Mouse (Mus musculus) neural tube, embryonic 12.5 days (tissue): ENCODE measurements around the gene Gm49661. TPM values are rescaled to one million over a fixed set of nuclear protein-coding genes. Genes with fewer than 3 reads are reported as not detected.

Experiments
- ATAC-seq: fragments of 200-750 bp; cut with Nextera tagmentation; 2 replicates; pipeline ENCODE4 v1.8.0; 2017; ENCODE audit warnings: low read depth, mild to moderate bottlenecking, moderate TSS enrichment, moderate library complexity; ENCODE audit not compliant: low FRiP score
- H3K27ac ChIP-seq: fragments of 300-500 bp; sonication (generic); 2 replicates; pipeline ENCODE4 v1.5.1; 2016
- H3K27me3 ChIP-seq: fragments of 300-500 bp; sonication (generic); replicated peaks from 2 replicates; pipeline ENCODE4 v1.6.1; 2016; ENCODE audit warnings: mild to moderate bottlenecking
- H3K36me3 ChIP-seq: fragments of 300-500 bp; sonication (generic); 2 replicates; pipeline ENCODE4 v1.6.1; 2016; ENCODE audit warnings: mild to moderate bottlenecking
- H3K4me1 ChIP-seq: fragments of 300-500 bp; sonication (generic); 2 replicates; pipeline ENCODE4 v1.6.1; 2016
- H3K4me2 ChIP-seq: fragments of 300-500 bp; sonication (generic); replicated peaks from 2 replicates; pipeline ENCODE4 v1.6.1; 2016; ENCODE audit warnings: mild to moderate bottlenecking
- H3K4me3 ChIP-seq: fragments of 300-500 bp; sonication (generic); 2 replicates; pipeline ENCODE4 v1.5.1; 2016
- H3K9ac ChIP-seq: fragments of 300-500 bp; sonication (generic); 2 replicates; pipeline ENCODE4 v1.6.1; 2016; ENCODE audit warnings: mild to moderate bottlenecking
- H3K9me3 ChIP-seq: fragments of 300-500 bp; sonication (generic); 2 replicates; pipeline ENCODE4 v1.6.1; 2016; ENCODE audit warnings: mild to moderate bottlenecking
- WGBS: fragments of 180-500 bp; shearing (Covaris S2); methylation state at CpG from one replicate; pipeline ENCODE4 v1.1.7; 2016; 5-methylcytosine and 5-hydroxymethylcytosine counted together
- polyA plus RNA-seq: library from polyadenylated mRNA; unstranded; fragments of >200 nt; fragmentation: Nextera tagmentation; extraction: Ambion mirVana; gene quantifications from 2 replicates; pipeline ENCODE4 v1.2.1, GENCODE M21; 2016

Gene Gm49661
- polyA plus RNA-seq = not detected in 2 replicates

DNA sequence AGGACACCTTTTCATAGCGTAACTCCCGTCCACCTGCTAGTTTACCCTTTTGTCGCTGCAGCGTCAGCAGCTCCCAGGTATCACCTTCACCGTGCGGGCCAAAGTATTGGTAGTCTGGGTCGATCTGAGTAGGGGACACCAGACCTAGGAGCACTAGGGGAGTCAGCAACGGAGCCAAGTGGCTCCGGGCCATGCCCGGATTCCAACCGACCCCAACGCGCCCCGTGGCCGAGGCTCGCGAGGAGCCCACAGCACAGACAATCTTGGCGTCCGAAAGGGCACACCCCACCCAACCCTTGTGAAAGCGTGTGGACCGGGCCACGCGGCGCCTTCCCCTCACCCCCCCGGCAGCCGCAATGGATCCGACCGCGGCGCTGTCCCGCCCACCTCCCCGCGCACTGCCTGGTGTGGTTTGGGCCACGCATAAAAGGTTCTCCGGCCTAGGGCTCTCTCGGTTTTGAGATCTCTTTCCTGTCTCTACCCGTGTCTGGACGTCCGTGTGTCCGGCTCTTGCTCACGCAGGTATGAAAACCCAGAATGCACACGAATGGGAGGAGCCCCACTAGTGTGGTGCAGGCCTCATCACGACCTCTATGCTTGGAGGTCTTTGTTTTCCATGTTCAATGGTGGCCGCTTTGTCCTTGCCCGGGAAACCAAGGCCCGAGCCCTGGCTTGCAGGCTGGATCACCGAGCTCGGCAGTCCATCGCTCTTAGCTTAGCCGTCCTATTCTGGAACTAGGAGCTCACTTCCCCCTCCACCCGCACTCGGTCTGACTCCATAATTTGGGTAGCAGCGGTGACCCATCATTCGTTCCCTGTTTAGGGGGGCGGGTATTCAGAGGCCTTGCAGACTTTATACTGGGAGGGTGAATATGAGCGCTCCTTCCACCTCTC lies at the start of gene Gm49661, which contains the start of the genes Prdx2 and Rnaseh2a:
Gm49661 (minus strand) TSS at position 193 of the 894 bp plus-strand sequence.
Prdx2 (plus strand) TSS at position 347 of the 894 bp plus-strand sequence.
Rnaseh2a (minus strand) TSS at position 527 of the 894 bp plus-strand sequence.
- Histone ChIP-seq H3K27ac (peak within 1 kb of the TSS; percentile 50), H3K36me3 (peaks cover 36% of the 10 kb centered on the region), H3K9ac (peak within 1 kb of the TSS; percentile 96), H3K9me3 (no peaks in the 10 kb centered on the region), H3K27me3 (no peaks in the 10 kb centered on the region), H3K4me2 (peak within 1 kb of the TSS; percentile 91), H3K4me1 (peaks cover 26% of the 10 kb centered on the region), H3K4me3 (peak within 1 kb of the TSS; percentile 80)
- ATAC-seq = peak; percentile 74
- WGBS = under 1% methylated on average over 56 of the region's 56 CpGs

- peaks cover 50% of the 10 kb centered on the region for H3K36me3 ChIP-seq
- no peak overlapping the region for H3K9ac ChIP-seq
- 63% methylated on average over 5 of the region's 5 CpGs for WGBS
- ATAC-seq = no peak
- H3K27me3 ChIP-seq = peaks cover 27% of the 10 kb centered on the region
- no peak overlapping the region for H3K4me2 ChIP-seq
- peaks cover 7% of the 10 kb centered on the region; the same call in 1 of the 2 replicates for H3K4me1 ChIP-seq
- no peak overlapping the region for H3K27ac ChIP-seq
- no peak overlapping the region for H3K4me3 ChIP-seq
- H3K9me3 ChIP-seq = no peaks in the 10 kb centered on the region
Observed at GRCm38 (mm10) chr8:85017209-85017608, 48.0 kb upstream of the Gm49661 start.

DNA sequence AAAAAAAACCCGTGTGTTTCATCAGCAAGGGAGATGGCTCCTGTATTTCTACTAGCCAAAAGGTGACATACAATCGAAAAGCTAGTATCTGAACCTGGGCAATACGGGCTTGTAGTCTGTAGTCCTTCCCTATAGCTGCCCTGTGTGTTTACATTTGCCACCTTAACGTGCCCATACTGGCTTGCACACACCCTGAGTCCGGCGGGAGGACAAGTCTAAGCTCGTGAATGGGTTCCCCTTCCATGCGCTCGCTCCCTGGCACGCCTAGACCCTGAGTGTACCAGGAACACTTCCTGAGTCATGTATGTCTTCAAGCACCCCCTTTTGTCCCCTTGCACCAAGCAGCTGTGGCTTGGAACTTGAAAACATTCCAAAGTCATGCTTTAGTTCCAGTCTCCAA lies 47.5 kb upstream of the Gm49661 start:
- H3K36me3 ChIP-seq = peaks cover 46% of the 10 kb centered on the region
- 74% methylated on average over 10 of the region's 10 CpGs for WGBS
- ATAC-seq = no peak

DNA sequence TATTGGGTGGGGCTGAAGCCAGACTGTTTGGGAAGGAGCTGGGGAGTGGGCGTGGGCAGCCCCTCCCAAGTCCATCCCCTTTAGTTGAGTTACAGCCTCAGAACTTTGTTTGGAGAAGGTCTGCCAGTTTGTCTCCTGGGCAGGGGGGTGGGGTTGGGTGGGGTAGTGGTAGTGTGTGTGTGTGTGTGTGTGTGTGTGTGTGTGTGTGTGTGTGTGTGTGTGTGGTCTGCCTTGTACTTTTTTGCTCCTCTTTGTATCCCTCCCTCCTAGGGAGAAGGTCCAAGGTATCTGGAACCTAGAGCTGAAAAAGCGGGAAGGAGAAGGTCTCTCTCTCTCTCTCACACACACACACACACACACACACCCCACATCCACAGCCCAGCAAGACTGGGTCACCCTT lies 45.2 kb upstream of the Gm49661 start, which contains the start of gene Best2:
Best2 (minus strand) TSS at position 101 of the 400 bp plus-strand sequence.
- H3K27me3 ChIP-seq = peaks cover 45% of the 10 kb centered on the region
- ATAC-seq = no peak
- peak within 1 kb of the TSS; percentile 66 for H3K4me2 ChIP-seq
- peak within 1 kb of the TSS; percentile 19; the same call in 1 of the 2 replicates for H3K4me3 ChIP-seq
- peak within 1 kb of the TSS; percentile 42; the same call in 1 of the 2 replicates for H3K9ac ChIP-seq
- 38% methylated on average over 1 of the region's 2 CpGs for WGBS
- H3K9me3 ChIP-seq = no peaks in the 10 kb centered on the region
- H3K4me1 ChIP-seq = peaks cover 7% of the 10 kb centered on the region; the same call in 1 of the 2 replicates
- peaks cover 25% of the 10 kb centered on the region for H3K36me3 ChIP-seq
- no peak within 1 kb of the TSS for H3K27ac ChIP-seq

More for the DNA sequence above, 47.5 kb upstream of the Gm49661 start:
- H3K9ac ChIP-seq = no peak overlapping the region
- H3K4me1 ChIP-seq = peaks cover 7% of the 10 kb centered on the region; the same call in 1 of the 2 replicates
- peaks cover 30% of the 10 kb centered on the region for H3K27me3 ChIP-seq
- H3K9me3 ChIP-seq = no peaks in the 10 kb centered on the region
- no peak overlapping the region for H3K4me3 ChIP-seq
- H3K27ac ChIP-seq = no peak overlapping the region
- H3K4me2 ChIP-seq = no peak overlapping the region

GRCm38 (mm10) chr8:85013230-85013840 lies 44.1 kb upstream of the Gm49661 start:
- Histone ChIP-seq H3K4me1 (peaks cover 7% of the 10 kb centered on the region; the same call in 1 of the 2 replicates), H3K27me3 (peaks cover 53% of the 10 kb centered on the region), H3K4me3 (peak overlapping the region; percentile 19; the same call in 1 of the 2 replicates), H3K36me3 (peaks cover 14% of the 10 kb centered on the region), H3K4me2 (peak overlapping the region; percentile 66), H3K27ac (no peak overlapping the region), H3K9ac (peak overlapping the region; percentile 42; the same call in 1 of the 2 replicates), H3K9me3 (no peaks in the 10 kb centered on the region)
- peak; percentile 69 for ATAC-seq
- 4% methylated on average over 25 of the region's 26 CpGs for WGBS

DNA sequence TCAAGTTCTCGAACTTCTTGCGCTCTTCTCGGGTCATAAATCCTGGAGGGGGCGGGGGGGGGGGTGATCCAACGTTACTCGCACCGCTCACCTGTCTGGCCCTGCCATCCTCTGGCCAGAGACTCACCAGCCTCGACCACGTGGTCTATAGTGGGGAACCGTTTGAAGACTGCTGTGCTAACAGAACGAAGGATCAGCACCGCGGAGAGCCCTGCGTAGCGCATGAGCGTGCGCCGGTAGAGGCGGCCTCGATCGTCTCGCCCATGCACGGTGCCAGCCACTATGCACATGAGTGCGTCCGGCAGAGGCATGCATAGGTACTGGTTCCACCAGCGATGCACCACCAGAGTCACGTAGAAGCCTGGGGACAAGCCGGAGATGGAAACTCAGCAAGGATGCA lies 42.0 kb upstream of the Gm49661 start:
- H3K4me3 ChIP-seq = no peak overlapping the region
- 17% methylated on average over 28 of the region's 28 CpGs for WGBS
- H3K27me3 ChIP-seq = peaks cover 60% of the 10 kb centered on the region
- H3K9ac ChIP-seq = no peak overlapping the region
- H3K9me3 ChIP-seq = no peaks in the 10 kb centered on the region
- no peak overlapping the region for H3K4me2 ChIP-seq
- no peak for ATAC-seq
- H3K4me1 ChIP-seq = peaks cover 7% of the 10 kb centered on the region; the same call in 1 of the 2 replicates
- H3K27ac ChIP-seq = no peak overlapping the region
- no peaks in the 10 kb centered on the region for H3K36me3 ChIP-seq

DNA sequence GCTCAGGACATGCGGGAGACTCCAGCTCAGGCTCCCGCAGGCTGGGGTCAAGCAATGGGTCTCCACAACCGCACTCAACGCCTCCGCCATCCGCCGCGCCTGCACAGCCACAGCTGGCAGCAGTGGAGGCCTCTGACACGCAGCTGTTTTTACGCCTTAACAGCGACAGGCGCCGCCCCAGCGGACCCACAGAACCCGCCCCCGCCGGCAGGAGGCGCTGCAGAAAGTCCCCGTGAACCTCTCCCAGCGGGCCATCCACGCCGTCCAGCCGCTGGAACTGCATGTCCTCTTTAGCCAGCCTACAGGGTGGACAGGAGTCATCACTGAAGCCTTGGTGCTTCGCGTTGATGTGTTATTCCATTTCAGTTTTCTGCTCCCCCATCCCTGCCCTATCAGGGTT lies 38.5 kb upstream of the Gm49661 start:
- Histone ChIP-seq H3K27me3 (peaks cover 38% of the 10 kb centered on the region), H3K4me3 (no peak overlapping the region), H3K4me1 (no peaks in the 10 kb centered on the region), H3K27ac (no peak overlapping the region), H3K4me2 (no peak overlapping the region), H3K36me3 (peaks cover 3% of the 10 kb centered on the region; the same call in 1 of the 2 replicates), H3K9me3 (no peaks in the 10 kb centered on the region), H3K9ac (no peak overlapping the region)
- 15% methylated on average over 25 of the region's 25 CpGs for WGBS
- no peak for ATAC-seq

DNA sequence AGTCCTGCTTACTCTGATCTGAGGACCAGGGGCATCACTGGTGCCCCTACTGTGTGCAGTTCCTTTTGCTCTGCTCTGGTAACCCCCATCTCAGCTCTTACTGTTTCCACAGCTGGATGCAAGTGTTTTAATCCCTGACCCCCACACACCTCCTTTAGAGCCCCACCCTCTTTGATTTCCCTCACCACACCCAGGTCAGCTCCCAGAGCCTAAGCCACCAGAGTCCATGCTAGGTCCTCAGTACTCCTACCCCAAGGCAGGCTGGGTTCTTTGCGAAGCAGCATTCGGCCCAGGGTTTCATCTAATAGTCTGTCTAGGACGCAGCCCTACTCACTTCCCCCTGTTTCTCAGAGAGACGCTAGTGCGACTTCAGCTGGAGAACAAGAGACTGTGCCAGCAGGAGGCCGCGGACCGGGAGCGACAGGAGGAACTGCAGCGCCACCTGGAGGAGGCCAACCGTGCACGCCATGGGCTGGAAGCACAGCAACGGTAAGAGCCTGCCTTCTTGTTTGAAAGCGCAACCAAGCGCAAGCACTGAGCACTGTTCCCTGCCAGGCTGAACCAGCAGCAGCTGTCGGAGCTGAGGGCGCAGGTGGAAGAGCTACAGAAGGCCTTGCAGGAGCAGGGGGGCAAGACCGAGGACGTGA lies 28.5 kb upstream of the Gm49661 start:
- 8% methylated on average over 19 of the region's 19 CpGs for WGBS
- peak; percentile 75 for ATAC-seq
- no peak overlapping the region for H3K27ac ChIP-seq
- peaks cover 9% of the 10 kb centered on the region; the same call in 1 of the 2 replicates for H3K4me1 ChIP-seq
- no peak overlapping the region; the same call in 1 of the 2 replicates for H3K4me3 ChIP-seq
- peaks cover 2% of the 10 kb centered on the region; the same call in 1 of the 2 replicates for H3K36me3 ChIP-seq
- peaks cover 16% of the 10 kb centered on the region for H3K27me3 ChIP-seq
- peak overlapping the region; percentile 36; the same call in 1 of the 2 replicates for H3K9ac ChIP-seq
- H3K9me3 ChIP-seq = 0 out of 2 replicates have a peak, but pooled peaks cover 3% of the 10 kb centered on the region
- peak overlapping the region; percentile 49 for H3K4me2 ChIP-seq

- no peak for ATAC-seq
- Histone ChIP-seq H3K27me3 (peaks cover 16% of the 10 kb centered on the region), H3K9ac (no peak overlapping the region), H3K9me3 (0 out of 2 replicates have a peak, but pooled peaks cover 3% of the 10 kb centered on the region), H3K4me2 (no peak overlapping the region), H3K36me3 (no peaks in the 10 kb centered on the region), H3K4me3 (no peak overlapping the region), H3K27ac (no peak overlapping the region), H3K4me1 (peaks cover 9% of the 10 kb centered on the region; the same call in 1 of the 2 replicates)
- WGBS = 79% methylated on average over 5 of the region's 5 CpGs
Observed at GRCm38 (mm10) chr8:84996978-84997377, 27.7 kb upstream of the Gm49661 start.

GRCm38 (mm10) chr8:84995680-84996079 lies 26.4 kb upstream of the Gm49661 start:
- Histone ChIP-seq H3K4me2 (0 out of 2 replicates have a peak overlapping the region, but pooled peaks have one; percentile 20), H3K9me3 (0 out of 2 replicates have a peak, but pooled peaks cover 3% of the 10 kb centered on the region), H3K4me3 (no peak overlapping the region), H3K36me3 (no peaks in the 10 kb centered on the region), H3K9ac (peak overlapping the region; percentile 26; the same call in 1 of the 2 replicates), H3K27me3 (peaks cover 16% of the 10 kb centered on the region), H3K27ac (no peak overlapping the region), H3K4me1 (peaks cover 14% of the 10 kb centered on the region; the same call in 1 of the 2 replicates)
- 23% methylated on average over 25 of the region's 25 CpGs for WGBS
- no peak for ATAC-seq

DNA sequence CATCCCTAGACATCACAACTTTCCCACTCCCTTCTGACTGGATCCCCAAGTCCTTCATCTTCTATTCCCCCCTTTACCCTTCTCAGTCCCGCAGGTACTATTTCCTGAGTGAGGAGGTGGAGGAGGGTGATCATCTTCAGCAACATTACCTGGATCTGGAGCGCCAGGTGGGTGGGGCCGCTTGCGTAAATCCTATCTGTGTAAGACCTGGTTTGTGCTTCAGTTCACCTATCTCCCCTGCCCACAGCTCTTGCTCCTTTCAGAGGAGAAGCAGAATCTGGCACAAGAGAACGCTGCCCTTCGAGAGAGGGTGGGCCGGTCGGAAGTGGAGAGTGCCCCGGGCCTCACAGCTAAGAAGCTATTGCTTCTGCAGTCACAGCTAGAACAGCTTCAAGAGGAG lies 25.1 kb upstream of the Gm49661 start:
- 0 out of 2 replicates have a peak, but pooled peaks cover 3% of the 10 kb centered on the region for H3K9me3 ChIP-seq
- peaks cover 15% of the 10 kb centered on the region; the same call in 1 of the 2 replicates for H3K4me1 ChIP-seq
- H3K36me3 ChIP-seq = no peaks in the 10 kb centered on the region
- no peak overlapping the region for H3K4me3 ChIP-seq
- no peak overlapping the region for H3K4me2 ChIP-seq
- no peak for ATAC-seq
- WGBS = 95% methylated on average over 9 of the region's 9 CpGs
- H3K27ac ChIP-seq = no peak overlapping the region
- no peak overlapping the region for H3K9ac ChIP-seq
- peaks cover 16% of the 10 kb centered on the region for H3K27me3 ChIP-seq
